Mouse (Mus musculus) thymus, adult 2 months (tissue): ENCODE results near the gene Hspb1. TPM values are rescaled to one million over a fixed set of nuclear protein-coding genes. Genes with fewer than 3 reads are reported as not detected.

Experiments used
- DNase-seq: peaks from one replicate; pipeline ENCODE4 v3.0.0; 2021
- H3K27ac ChIP-seq: fragments of 200-500 bp; 2 replicates; pipeline ENCODE4 v1.5.1; 2012; ENCODE audit warnings: low read length, control low read depth; ENCODE audit not compliant: control insufficient read depth, insufficient read depth
- H3K27me3 ChIP-seq: fragments of 200-500 bp; 2 replicates; pipeline ENCODE4 v1.6.1; 2012; ENCODE audit warnings: mild to moderate bottlenecking, low read length, moderate library complexity, mixed read lengths; ENCODE audit not compliant: control insufficient read depth, insufficient read depth
- H3K36me3 ChIP-seq: fragments of 200-500 bp; 2 replicates; pipeline ENCODE4 v1.6.1; 2012; ENCODE audit warnings: mild to moderate bottlenecking, low read length, moderate library complexity; ENCODE audit not compliant: control insufficient read depth, insufficient read depth
- H3K4me1 ChIP-seq: fragments of 200-500 bp; replicated peaks from 2 replicates; pipeline ENCODE4 v1.6.1; 2012; ENCODE audit warnings: low read length; ENCODE audit not compliant: control insufficient read depth, insufficient read depth
- H3K4me3 ChIP-seq: fragments of 200-500 bp; 2 replicates; pipeline ENCODE4 v1.5.1; 2012; ENCODE audit warnings: mild to moderate bottlenecking, low read length, control low read depth, moderate library complexity; ENCODE audit not compliant: control insufficient read depth, insufficient read depth
- CTCF ChIP-seq: fragments of 200-500 bp; IDR thresholded peaks from 2 replicates; pipeline ENCODE4 v1.5.1; 2012; ENCODE audit warnings: mild to moderate bottlenecking, control low read depth, low read length, moderate library complexity, borderline replicate concordance; ENCODE audit not compliant: control insufficient read depth, poor library complexity, insufficient read depth; ENCODE audit errors: extremely low read depth
- POLR2A ChIP-seq: fragments of 200-500 bp; IDR thresholded peaks from 2 replicates; pipeline ENCODE4 v1.6.1; 2012; ENCODE audit warnings: mild to moderate bottlenecking, low read length, control low read depth, moderate library complexity; ENCODE audit not compliant: control insufficient read depth, poor library complexity, insufficient read depth; ENCODE audit errors: extremely low read depth
- WGBS: fragments of 180-500 bp; shearing (Covaris S2); methylation state at CpG from one replicate; pipeline ENCODE4 v1.1.7; 2018; 5-methylcytosine and 5-hydroxymethylcytosine counted together
- polyA plus RNA-seq: library from polyadenylated mRNA; depleted of rRNA; stranded (reverse); fragments of >200 nt; gene quantifications from 2 replicates; pipeline ENCODE4 v1.2.3, GENCODE M21; 2012

The Hspb1 gene
- polyA plus RNA-seq, 1 experiment, result 96.8 TPM

GRCm38 (mm10) chr5:135916051-135916565 lies 28.4 kb downstream of the Hspb1 start:
- TF ChIP-seq CTCF (no peak), POLR2A (no peak)
- 96% methylated on average over 6 of the region's 6 CpGs for WGBS
- Histone ChIP-seq H3K27ac (no peak overlapping the region), H3K27me3 (no peaks in the 10 kb centered on the region), H3K4me1 (peaks cover 13% of the 10 kb centered on the region), H3K4me3 (no peak overlapping the region), H3K36me3 (peaks cover 5% of the 10 kb centered on the region)
- DNase-seq, result no peak

GRCm38 (mm10) chr5:135916601-135917000 lies 28.9 kb downstream of the Hspb1 start:
- Histone ChIP-seq H3K27ac (no peak overlapping the region), H3K4me1 (peaks cover 13% of the 10 kb centered on the region), H3K36me3 (peaks cover 4% of the 10 kb centered on the region), H3K4me3 (no peak overlapping the region), H3K27me3 (no peaks in the 10 kb centered on the region)
- 98% methylated on average over 3 of the region's 3 CpGs for WGBS
- no peak for DNase-seq
- TF ChIP-seq POLR2A (no peak), CTCF (no peak)

- no peak for DNase-seq
- Histone ChIP-seq H3K4me1 (peaks cover 13% of the 10 kb centered on the region), H3K27me3 (no peaks in the 10 kb centered on the region), H3K36me3 (peaks cover 11% of the 10 kb centered on the region), H3K27ac (no peak overlapping the region), H3K4me3 (no peak overlapping the region)
- TF ChIP-seq POLR2A, result no peak
- TF ChIP-seq CTCF, result no peak
- 96% methylated on average over 8 of the region's 8 CpGs for WGBS
Measured at GRCm38 (mm10) chr5:135917327-135918058, 29.8 kb downstream of the Hspb1 start.

- 95% methylated on average over 5 of the region's 5 CpGs for WGBS
- no peak for TF ChIP-seq POLR2A
- TF ChIP-seq CTCF, result no peak
- no peak for DNase-seq
- no peak overlapping the region for H3K27ac ChIP-seq
- H3K36me3 ChIP-seq, result peaks cover 15% of the 10 kb centered on the region
- peaks cover 11% of the 10 kb centered on the region for H3K4me1 ChIP-seq
- H3K4me3 ChIP-seq, result no peak overlapping the region
- H3K27me3 ChIP-seq, result no peaks in the 10 kb centered on the region
Measured at GRCm38 (mm10) chr5:135918059-135918437, 30.3 kb downstream of the Hspb1 start.

GRCm38 (mm10) chr5:135918593-135918992 lies 30.9 kb downstream of the Hspb1 start:
- no peak for DNase-seq
- no peak for TF ChIP-seq CTCF
- TF ChIP-seq POLR2A, result no peak
- Histone ChIP-seq H3K4me1 (peaks cover 6% of the 10 kb centered on the region), H3K27me3 (no peaks in the 10 kb centered on the region), H3K36me3 (peaks cover 15% of the 10 kb centered on the region), H3K4me3 (no peak overlapping the region), H3K27ac (no peak overlapping the region)
- 96% methylated on average over 5 of the region's 5 CpGs for WGBS

- 88% methylated on average over 3 of the region's 3 CpGs for WGBS
- Histone ChIP-seq H3K36me3 (peaks cover 15% of the 10 kb centered on the region), H3K4me1 (no peaks in the 10 kb centered on the region), H3K4me3 (no peak overlapping the region), H3K27ac (no peak overlapping the region), H3K27me3 (no peaks in the 10 kb centered on the region)
- TF ChIP-seq CTCF (no peak), POLR2A (no peak)
- no peak for DNase-seq
Measured at GRCm38 (mm10) chr5:135919902-135920301, 32.2 kb downstream of the Hspb1 start.

GRCm38 (mm10) chr5:135923901-135924300 lies 36.2 kb downstream of the Hspb1 start:
- Histone ChIP-seq H3K27ac (no peak overlapping the region), H3K27me3 (no peaks in the 10 kb centered on the region), H3K4me1 (0 out of 2 replicates have a peak, but pooled peaks cover 2% of the 10 kb centered on the region), H3K4me3 (no peak overlapping the region), H3K36me3 (peaks cover 20% of the 10 kb centered on the region)
- DNase-seq, result no peak
- TF ChIP-seq CTCF (no peak), POLR2A (no peak)
- WGBS, result 98% methylated on average over 7 of the region's 7 CpGs
